Mouse (Mus musculus): Measurements from ENCODE around the gene Gm20388.

The Gm20388 gene

GRCm38 (mm10) chr8:121334495-121335424 lies 1424.1 kb downstream of the Gm20388 start:
- DNase-seq (ENCODE audit: low read depth, low spot score) = no peak

DNA sequence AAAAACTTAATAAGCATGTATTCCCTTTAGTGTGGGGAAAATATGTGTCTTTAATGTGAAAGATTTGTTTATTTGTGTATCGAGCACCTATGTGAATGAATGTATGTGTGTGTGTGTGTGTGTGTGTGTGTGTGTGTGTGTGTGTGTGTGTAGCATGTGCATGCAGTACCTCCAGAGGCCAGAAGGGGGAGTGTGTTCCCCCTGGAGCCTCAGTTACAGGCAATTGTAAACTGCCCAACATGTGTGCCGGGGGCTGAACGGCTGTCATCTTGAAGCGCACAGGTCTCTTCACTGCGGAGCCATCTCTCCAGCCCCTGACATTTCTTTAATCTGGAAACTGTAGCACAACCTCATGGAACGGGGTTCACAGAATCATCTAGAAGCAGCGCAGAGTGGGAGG lies 1425.0 kb downstream of the Gm20388 start:
- no peak for DNase-seq (ENCODE audit: low read depth, low spot score)

GRCm38 (mm10) chr8:121342931-121343330 lies 1432.3 kb downstream of the Gm20388 start:
- no peak for DNase-seq (ENCODE audit: low read depth, low spot score)

DNA sequence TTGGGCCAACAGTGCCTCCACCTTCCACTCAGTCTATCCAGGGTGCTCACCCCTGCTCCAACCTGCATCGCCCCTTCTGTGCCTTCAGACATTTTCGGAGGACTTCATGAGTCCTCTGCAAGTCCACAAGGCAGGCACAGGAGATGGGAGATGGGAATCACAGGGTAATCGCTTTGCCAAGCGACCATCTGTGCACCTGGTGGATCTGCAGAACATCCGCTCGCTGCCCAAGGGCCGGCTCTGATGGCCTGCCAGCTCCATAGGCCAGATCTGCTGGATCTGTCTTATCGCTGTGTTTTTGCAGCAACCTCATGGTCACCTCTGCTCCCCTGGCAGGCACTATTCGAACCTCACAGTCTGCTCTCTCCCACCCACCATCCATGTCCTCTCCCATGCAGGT lies 1433.8 kb downstream of the Gm20388 start:
- no peak for DNase-seq (ENCODE audit: low read depth, low spot score)

DNA sequence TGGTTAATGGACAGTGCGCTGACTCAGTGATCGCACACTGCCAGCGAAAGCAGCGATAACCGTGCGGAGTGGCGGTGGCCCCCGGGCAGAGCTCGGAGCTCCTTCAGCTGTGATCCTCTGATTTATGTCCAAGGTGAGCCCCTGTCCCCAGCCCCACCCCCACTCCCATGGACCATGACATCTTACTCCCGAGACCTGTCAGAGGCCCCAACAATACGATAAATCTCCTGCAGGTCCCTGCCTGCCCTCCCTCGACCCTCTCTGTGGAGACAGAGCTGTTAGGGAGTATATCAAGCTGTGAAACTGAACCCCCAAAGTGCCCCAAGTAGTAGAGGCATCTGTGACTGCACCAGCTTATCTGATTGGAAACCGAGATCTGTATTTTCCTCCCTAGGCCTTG lies 1435.5 kb downstream of the Gm20388 start:
- no peak for DNase-seq (ENCODE audit: low read depth, low spot score)

GRCm38 (mm10) chr8:121346862-121347261 lies 1436.2 kb downstream of the Gm20388 start:
- DNase-seq (ENCODE audit: low read depth, low spot score) = no peak

GRCm38 (mm10) chr8:121348998-121349397 lies 1438.4 kb downstream of the Gm20388 start:
- DNase-seq (ENCODE audit: low read depth, low spot score) = no peak

DNA sequence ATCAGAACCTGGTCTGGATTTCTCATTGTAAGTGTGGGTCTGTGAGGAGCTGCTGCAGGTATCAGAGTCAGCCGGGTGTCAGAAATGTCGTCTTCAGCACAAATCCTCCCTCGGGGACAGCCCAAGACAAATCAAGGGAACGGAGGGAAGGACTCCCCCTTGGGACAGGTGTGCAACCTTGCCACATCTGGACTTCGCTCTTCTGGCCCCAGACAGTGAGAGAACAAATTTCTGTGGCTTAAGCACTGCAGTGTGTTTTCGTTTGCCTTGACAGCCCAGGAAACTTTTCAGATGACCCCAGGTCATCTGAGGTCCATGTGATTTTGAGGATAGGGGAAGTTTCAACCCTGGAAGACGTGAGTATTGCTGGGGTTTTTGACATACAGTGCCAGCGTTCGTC lies 1440.2 kb downstream of the Gm20388 start:
- DNase-seq (ENCODE audit: low read depth, low spot score) = no peak

DNA sequence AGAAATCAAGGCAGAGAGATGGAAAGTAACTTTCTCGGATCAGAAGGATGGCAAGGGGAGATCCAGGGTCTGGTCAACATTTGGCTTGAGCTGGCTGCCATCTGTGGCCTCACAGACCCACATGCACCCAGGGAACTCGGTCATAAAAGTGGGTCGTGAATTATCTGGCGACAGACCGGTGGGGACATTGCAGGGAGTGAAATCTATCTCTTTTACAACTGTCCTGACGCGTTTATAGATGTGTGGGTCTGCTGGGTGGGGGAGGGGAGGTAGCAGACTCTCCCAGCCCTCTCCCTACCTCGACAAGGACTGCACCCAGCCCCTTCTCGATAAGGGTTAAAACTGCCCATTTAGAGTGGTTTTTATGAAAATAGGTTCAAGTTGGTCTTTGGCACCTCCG lies 1444.2 kb downstream of the Gm20388 start:
- no peak for DNase-seq (ENCODE audit: low read depth, low spot score)

- no peak for DNase-seq (ENCODE audit: low read depth, low spot score)
Measured at GRCm38 (mm10) chr8:121357451-121357850, 1446.8 kb downstream of the Gm20388 start.

DNA sequence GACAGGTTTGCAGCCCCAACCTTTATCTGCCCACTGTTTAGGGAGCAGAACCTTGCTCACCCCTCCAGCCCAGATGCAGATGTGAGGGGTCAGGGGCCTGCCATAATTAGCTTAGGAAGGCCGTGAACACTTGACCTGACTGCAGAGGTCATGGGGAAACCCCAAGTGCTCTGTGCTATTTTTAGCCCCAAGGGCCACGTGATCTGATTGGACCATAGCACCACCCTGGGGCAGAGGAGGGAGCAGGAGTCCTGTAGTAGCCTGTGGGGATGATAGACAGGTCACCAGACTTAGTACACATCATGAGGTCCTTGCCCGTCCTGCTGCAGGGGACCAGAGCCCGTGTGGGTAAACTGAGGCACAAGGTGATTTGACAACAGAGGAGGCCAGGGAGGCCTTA lies 1448.0 kb downstream of the Gm20388 start:
- DNase-seq (ENCODE audit: low read depth, low spot score) = no peak

GRCm38 (mm10) chr8:121359131-121359981 lies 1448.7 kb downstream of the Gm20388 start:
- no peak for DNase-seq (ENCODE audit: low read depth, low spot score)

DNA sequence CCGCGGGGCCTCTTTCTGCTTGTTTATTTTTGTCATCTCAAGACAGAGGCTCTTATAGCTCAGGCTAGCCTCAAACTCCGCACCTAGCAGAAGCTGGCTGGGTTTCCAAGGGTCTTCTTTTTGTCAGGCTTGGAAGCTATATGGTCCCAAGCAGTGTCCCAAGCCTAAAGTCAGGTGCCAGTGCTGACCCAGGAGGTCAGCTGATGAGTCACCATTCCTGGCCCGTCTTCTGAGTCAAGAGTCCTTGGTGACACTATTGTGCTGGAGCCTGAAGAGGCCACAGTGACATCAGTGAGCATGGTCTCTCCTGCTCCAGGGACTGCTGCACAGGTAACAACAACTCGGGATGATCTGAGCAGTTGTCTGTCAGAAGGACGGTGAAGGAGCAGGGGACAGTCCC lies 1449.4 kb downstream of the Gm20388 start:
- no peak for DNase-seq (ENCODE audit: low read depth, low spot score)

GRCm38 (mm10) chr8:121361166-121361565 lies 1450.5 kb downstream of the Gm20388 start:
- no peak for DNase-seq (ENCODE audit: low read depth, low spot score)

- DNase-seq (ENCODE audit: low read depth, low spot score) = no peak
Measured at GRCm38 (mm10) chr8:121364646-121365045, 1454.0 kb downstream of the Gm20388 start.

DNA sequence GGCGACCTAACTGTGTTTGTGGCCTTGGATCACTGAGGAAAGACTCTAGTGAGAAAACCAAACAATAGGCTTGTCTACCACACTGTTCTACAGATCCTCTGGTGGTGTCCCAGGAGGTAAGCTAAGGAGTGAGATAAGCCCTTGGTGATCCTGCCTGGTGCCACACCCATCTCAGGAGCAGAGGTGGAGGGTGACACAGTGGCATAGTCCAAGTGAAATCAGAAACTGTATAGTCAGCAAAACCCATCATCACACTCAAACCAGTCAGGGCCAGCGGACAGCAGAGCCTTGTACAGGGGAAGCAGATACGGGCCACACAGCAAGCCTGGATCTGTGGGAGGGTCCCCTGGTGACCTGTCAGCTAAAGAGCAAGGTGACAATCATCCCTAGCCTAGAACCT lies 1454.5 kb downstream of the Gm20388 start:
- DNase-seq (ENCODE audit: low read depth, low spot score) = no peak

DNA sequence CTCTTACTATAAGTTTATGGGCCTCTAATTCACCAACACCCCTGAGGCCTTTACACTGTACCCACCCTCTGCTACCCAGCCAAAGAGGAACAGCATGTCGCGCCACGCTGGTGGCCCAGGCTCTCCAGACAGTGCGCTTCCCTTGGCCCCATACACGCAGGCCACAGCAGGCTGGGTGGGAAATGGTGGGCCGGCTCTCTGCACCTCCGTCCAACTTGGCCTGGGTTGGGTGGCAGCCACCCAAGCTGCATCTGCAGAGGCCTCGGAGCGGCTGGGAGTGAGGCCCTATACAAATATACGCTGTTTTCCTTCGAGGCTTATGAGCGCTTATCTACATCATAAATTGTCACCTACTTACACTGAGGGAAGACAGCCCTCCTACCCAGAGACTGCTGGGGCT lies 1456.0 kb downstream of the Gm20388 start:
- no peak for DNase-seq (ENCODE audit: low read depth, low spot score)

- no peak for DNase-seq (ENCODE audit: low read depth, low spot score)
Measured at GRCm38 (mm10) chr8:121368799-121369198, 1458.2 kb downstream of the Gm20388 start.

GRCm38 (mm10) chr8:121369378-121369777 lies 1458.7 kb downstream of the Gm20388 start:
- no peak for DNase-seq (ENCODE audit: low read depth, low spot score)

GRCm38 (mm10) chr8:121371287-121371686 lies 1460.6 kb downstream of the Gm20388 start:
- DNase-seq (ENCODE audit: low read depth, low spot score) = no peak

- DNase-seq (ENCODE audit: low read depth, low spot score) = no peak
Measured at GRCm38 (mm10) chr8:121371911-121372638, 1461.4 kb downstream of the Gm20388 start.

GRCm38 (mm10) chr8:121372639-121372986 lies 1462.0 kb downstream of the Gm20388 start:
- DNase-seq (ENCODE audit: low read depth, low spot score) = no peak

All from retina, adult 2 months (tissue).